Mouse (Mus musculus) ovary, adult 18-20 months (tissue): Measurements from ENCODE around the gene Mpp2.

Experiments
- DNase-seq: peaks from one replicate; pipeline ENCODE4 v3.0.0; 2022; ENCODE audit warnings: low spot score, mixed read lengths

The Mpp2 gene

DNA sequence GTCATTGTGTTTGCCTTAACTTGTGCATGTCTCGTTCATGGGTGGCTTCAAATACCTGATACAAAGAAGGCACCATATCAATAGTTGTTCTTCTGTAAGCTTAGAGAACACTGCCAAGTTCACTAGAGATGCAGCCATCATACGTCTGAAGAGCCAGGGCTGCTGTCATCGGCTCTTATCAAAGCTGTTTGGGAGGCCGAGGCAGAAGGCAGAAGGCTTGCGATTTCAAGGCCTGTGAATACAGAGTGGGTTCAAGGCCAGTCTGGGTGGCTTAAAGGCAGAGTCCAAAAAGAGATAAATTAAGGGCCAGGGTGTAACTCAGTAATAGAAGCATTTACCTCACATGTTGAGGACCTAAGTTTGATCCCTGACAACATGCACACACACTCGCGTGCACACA, 52.0 kb downstream of the Mpp2 start:
- peak; percentile 47 for DNase-seq

DNA sequence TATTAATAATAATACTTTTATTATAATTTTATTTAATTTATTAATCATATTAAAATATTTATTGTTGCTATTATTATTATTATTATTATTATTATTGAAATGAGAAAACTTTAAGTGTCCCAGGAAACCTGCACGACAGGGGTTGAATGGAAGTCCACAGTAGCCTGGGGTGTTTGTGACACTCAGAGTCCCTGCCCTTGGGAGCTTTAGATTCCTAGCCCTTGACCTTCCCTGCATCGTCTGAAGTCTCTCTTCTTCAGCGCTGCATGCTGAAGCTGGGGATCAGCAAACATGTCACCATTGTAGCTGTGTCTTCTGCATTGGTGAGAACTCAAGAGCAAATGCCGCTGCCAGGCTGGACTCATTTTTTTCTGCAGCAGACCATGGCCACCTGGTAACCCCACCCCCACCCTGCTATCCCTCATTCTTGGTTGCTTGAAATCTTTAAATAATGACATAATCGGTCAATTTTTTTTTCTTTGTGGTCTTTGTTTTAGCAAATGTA, 52.8 kb downstream of the Mpp2 start:
- no peak for DNase-seq

DNA sequence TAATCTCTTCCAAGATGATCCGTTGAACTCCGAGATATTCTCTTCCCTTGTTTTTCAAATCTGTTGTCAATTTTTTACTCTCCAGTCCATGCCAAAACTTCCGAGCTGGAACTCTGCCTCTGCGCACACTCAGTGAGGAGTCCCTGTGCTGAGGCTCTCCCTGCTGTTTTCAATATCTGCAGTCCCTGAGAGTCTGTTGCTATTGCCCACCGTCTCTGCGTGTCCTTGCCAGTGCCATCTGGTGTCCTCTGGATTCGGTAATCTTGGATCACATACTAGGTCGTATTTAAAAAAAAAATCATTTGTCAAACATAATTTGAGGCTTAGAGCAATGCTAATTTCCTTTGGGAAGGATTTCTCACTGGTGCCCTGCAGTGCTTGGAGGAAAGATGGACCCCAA, 53.4 kb downstream of the Mpp2 start:
- peak; percentile 50 for DNase-seq

DNA sequence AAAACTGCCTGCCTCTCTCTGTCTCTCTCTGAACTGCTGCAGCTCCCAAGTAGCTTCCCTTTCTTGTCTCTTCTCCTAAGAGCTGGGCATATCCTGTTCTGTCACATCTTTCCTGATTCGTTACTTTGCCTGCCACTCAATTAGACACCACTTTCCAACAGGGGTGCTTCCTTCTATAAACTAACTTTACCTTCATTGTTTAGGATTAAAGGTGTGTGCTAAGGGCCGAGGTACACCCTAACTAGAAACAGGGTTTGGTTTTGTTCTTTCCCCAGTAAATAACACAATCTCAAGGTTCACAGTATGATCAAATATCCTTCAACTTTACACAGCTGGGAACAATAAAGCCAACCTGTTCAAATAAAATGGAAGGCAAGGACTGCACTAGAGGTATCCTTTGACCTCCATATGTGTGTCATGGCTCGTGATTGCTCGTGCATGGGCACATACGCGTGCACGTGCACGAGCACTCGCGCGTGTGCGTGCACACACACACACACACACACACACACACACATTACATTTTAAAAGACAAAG, 55.2 kb downstream of the Mpp2 start:
- no peak for DNase-seq

DNA sequence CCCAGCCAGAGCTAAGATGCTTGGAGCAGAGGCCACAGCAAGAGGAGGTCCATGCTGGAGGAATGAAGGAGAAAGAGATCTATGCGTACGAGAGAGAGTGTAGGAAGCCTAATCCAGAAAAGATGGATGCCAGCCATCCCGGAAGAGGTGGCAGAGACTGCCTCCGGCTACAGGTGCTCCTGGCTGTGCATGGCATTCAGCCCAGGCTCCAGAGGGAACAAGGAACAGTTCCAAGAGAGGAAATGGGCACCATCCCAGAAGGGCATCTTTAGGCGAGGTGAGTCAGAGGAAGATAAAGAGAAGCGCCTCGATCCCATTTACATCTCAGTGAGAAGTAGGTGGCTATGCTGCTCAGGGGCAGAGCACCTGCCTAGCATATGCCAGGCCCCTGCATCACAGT, 57.2 kb downstream of the Mpp2 start:
- DNase-seq: no peak

DNA sequence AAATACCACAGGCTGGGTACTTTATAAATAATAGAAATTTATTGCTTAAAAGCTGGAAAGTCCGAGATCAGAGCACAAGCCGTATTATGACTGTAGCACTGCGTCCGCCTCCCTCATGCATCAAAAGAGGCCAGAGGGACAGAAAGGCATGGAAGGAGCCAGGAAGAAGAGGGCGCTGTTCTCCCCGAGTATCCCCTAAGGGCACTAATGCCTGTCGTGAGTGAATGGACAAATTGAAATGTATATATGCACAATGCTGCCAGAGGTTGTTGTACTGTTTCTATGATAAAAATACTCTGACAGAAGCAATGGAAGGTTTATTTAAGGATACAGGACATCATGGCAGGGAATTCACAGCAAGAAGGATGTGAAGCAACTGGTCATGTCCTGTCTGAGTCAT, 58.3 kb downstream of the Mpp2 start:
- no peak for DNase-seq

DNA sequence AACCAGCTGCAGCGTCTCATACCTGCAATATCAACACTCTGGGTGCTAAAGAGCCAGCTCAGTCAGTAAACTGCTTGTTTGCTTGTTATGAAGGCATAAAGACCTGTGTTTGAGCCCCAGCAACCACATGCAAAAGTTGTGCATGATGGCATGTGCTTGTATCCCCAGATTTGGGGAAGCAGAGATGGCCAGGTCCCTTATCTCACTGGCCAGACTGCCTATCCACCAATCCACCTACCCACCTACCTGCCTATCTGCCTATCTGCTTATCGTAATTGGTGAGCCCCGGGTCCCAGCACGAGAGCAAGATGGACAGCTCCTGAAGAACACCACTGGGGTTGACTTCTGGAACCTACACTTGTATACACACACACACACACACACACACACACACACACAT, 59.0 kb downstream of the Mpp2 start:
- no peak for DNase-seq

DNA sequence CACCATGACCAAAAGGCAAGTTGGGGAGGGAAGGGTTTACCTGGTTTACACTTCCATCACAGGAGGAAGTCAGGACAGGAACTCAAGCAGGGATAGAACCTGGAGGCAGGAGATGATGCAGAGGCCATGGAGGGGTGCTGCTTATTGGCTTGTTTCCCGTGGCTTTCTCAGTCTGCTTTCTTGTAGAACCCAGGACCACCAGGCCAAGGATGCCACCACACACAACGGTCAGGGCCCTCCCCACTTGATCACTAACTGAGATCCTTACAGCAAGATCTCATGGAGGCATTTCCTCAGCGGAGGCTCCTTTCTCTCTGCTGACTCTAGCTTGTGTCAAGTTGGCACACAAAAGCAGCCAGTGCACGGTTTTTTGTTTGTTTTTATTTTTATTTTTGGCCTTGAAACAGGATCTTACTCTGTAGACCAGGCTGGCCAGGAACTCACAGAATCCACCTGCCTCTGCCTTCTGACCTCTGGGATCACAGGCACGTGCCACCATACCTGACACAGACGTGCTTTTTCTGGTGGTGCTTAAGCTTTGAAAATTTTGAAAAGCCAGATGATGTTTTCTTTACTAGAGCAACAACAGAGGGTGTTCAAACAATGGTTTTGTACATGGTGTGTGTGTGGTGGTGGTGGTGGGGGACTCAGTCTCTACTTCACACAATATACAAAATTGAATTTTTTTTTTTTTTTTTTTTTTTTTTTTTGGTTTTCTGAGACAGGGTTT, 60.1 kb downstream of the Mpp2 start, which contains the start of gene Mpp3:
Mpp3 (minus strand) TSS at position 375 of the 730 bp plus-strand sequence.
- no peak for DNase-seq

DNA sequence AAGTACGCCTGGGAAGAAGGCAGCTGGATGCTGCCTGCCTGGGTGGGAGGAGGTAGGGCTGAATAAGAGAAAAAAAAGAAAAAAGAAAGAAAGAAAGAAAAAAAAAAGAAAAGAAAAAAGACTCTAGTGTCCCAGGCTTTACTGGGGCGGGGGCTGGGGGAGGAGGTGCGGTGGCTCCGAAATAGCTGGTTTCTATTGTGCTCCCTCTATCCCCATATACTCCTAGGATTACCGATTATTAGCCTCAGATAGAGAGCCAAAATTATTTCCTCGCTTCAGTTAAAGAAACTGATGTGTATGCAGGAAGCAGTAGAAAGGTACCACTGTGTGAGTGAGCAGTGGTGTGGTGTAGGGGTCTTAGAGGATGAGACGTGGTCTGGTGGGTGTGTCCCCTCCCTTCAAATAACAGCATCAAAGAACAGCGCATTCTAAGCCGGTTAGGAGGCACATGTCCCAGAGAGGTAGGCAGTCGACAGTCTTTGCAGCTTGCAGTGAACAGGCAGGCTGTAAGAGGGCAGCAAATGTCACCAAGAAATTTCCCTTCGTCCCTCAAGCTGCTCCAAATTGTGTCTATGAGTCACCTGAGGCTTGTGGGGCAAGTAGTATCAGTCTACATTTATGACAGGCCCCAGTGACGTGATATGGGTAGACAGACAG, 60.8 kb downstream of the Mpp2 start:
- no peak for DNase-seq

DNA sequence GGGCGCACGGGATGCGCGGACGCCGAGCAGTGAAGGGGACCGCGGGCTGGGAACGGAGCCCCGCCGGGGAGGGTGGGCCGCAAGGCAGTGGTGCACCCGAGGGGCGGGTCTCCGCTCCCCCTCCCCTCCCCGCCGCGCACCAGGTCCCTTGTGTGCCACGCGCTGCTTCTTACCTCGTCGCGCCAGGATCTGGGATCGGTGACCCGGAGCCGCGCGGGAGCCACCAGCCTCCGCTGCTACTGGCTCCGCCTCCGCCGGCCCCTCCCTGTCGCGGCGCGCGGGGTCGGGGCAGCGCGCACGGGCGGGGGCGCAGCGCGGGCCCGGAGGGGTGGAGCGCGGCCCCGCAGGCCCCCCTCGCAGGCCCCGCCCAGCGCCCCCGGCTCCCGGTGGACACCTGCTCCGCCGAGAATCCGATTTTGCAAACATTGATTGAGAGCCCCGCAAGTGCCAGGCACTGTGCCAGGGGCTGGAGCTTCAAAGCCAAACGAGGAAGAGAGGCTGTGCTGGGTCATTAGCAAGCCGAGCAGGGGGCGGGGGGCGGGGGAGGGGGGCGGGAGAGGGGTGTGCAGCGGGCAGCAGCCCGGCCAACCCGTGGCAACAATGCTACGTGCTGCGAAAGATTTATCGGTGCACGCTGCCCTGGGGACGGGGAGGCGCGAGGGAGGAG, 61.5 kb downstream of the Mpp2 start:
- DNase-seq: peak; percentile 77

DNA sequence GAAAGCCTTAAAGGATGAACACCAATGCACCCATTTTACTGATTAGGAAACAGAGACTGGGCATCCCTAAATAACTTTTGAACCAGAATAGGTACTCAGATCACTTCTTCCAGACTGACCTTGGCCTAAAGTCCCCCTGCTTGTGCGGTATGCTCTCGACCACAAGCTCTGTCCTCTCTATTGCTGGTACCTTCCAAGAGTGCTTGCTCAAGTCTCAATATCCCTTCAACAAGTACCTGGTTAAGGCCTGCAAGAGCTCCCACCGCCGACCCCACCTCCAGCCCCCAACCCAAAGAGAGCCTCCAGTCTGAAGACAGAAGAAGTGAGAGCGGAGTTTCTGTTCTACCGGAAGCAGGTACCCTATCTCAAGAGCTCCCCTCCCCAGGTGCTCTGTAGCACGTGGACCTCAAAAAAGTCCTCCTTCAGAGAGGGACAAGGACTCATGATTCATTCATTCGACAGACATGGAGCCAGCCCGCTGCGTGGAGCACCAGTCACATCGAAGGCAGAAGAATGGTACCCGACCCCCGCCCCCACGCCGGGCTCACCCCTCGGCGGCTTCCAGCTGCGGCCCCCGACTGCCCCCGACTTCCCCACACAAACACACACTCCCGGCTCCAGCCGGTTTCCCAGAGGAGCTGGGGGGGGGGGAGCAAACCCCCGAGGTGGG, 62.2 kb downstream of the Mpp2 start:
- DNase-seq: no peak

DNA sequence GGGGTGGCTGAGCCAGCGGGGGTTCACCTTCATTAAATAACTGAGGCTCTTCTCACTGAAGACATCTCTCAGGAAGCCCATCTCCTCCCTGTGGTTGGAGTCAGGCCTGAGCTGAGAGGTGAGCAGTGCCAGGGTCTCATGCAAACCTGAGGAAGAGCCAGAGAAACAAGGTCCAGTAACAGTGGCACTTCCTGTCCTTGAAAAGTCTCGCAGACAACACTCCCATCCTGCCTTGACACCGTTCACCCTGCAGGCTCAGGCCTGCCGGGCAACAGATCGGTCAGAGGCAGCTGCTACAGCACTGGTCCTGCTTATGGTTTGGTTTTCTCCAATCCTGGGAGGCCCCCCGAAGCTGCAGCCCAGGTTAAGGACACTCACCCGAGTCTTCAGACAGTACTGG, 63.0 kb downstream of the Mpp2 start:
- DNase-seq: no peak

DNA sequence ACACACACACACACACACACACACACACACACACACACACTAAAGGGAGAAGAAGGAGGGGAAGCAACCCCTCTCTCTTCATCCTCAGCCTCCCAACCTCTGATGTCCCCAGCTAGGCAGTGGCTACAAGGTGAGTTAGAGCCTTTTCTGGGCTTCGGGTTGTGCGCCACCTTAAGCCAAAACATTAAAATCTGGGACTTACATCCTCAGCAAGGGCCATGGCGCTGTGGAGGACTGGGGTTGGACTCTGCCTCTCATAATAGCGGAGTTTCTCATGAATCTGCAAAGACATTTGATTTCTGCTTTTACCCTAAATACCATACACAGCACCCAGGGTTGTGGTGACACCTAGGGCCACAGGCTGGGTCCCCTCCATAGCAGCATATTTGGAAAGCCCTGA, 63.4 kb downstream of the Mpp2 start:
- no peak for DNase-seq

DNA sequence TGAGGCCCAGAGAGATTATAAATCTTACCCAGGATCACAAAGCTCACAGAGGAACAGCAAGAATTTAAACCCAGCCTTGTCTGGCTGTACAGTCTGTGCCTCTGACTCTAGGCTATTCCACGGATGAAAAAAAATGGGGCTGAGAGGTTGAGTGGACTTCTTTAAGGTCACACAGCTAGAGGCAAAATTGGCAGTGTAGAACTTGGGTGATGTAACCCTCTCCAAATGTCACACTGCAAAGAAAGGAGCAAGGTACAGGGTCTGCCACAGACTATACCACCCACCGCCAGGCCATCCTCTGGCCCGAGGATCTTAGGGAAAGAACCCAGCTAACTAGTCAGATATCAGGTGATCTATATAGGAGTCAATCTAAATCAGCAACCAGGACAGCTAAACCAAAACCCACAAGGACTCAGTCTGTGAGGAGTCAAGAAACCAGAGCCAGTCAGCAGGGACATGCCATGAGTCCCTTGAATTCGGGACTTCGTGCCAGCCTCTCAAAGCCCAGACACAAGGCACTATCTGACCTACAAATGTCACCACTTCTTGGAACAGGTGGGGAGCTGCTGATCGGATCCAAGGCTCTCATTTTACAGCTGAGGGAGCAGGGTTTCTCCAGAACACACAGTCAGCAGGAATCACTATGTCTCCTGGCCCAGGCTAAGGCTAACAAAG, 64.1 kb downstream of the Mpp2 start:
- no peak for DNase-seq

DNA sequence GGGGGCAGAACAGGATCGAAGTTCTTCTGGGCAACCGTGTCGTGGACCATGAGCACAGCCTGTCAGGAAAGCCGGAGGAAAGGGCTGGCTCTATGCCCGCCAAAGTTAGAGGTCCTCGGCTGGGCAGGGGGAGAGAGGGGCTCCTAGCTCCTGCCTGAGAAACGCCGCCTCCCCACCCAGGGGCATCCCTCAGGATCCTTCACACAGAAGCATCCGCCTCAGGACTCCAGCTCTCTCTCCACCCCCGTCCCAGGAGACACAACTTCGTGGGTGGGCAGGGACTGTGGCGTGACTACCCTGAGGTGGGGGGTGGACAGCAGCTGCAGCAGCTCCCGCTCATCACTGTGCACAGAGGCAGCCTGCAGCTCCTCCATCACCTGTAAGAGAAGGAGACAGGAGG, 64.9 kb downstream of the Mpp2 start:
- no peak for DNase-seq

DNA sequence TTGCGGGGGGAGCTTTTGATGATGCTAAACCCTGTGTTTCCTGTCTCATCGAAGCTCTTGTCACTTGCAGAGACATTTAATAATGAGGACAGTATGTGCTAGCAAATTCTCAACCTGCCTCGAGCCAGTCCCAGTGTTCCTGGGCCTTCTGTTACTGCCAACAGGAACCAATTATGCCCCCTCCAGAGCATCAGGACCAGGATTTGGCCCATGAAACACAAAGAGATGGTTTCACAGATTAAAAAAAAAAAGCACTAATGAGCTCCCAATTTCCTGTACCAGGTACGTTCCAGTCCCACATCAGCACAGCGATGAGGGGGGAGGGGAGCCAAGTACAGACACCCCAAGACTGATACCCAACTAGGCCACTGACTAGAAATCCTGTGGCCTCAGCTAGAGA, 67.1 kb downstream of the Mpp2 start:
- DNase-seq: no peak

DNA sequence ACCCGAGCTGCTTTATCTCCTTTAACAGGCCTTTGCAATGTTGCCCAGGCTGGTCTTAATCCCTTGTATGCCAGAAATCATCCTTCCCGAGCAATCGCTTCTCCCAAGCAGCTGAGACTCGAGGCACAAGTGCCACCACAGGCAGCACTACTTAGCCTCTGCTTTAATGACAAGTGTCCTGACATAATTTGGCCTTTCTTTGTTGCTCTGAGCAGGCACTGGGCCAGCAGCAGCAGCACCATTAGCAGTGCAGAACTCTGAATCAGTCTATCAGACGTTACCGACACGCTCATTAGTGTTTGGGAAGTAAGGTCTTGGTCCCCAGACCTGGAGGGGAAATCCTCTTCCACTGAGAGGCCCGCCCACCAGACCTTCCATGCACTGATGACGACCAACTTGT, 68.6 kb downstream of the Mpp2 start:
- DNase-seq: no peak

DNA sequence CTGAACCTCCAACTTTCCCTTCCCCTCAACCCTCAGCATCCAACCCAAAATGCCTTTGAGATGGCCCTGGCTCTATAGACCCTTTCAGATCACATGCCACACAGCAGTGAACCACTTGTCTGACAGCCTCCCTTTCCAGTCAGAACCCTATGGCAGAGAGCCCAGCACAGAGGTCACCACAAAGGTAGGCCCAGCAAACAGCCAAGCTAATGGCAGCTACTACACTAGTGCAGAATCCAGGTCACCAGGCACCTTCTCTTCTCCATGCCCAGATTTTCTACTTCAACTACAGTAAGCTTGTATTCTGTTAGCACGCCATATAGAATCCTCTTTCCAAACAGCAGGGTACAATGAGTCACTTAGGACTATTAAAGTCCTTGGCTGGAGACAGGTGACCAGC, 72.2 kb downstream of the Mpp2 start:
- no peak for DNase-seq

DNA sequence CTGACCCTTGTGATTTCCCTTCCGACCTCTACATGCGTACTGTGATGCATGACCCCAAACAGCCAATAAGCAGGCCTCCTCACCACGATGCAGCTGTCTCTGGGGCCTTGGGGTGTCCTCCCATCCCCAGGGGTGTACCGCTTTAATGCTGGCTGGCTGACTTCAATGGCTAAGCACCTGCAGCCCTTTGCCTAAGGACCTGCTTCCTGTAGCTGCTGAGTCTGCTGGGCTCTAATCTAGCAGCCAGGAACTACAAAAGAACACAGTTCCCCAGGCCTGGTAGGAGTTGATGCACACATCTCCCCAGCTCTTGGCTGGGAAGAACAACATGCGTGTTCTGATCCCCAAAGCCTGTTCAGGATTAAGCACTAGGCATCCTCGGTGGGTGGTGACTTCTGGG, 72.8 kb downstream of the Mpp2 start:
- DNase-seq: no peak

DNA sequence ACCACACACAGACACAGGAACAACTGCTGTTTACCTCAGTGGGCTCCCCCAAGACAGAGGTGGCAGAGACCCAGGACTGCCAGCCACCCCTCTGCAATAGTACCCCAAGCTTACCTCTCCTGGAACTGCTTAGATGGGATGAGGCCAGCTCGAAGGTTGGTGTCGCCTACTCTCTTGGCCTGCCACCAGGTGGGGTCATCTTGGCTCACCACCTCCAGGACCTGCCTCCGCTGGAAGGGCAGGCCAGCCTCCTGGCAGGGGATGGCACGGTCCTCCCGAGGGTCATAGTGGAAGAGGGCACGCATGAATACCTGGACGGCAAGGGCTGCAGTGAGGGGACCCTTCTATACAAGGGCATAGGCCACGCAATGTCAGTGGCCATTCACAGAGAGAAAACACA, 75.1 kb downstream of the Mpp2 start:
- no peak for DNase-seq

DNA sequence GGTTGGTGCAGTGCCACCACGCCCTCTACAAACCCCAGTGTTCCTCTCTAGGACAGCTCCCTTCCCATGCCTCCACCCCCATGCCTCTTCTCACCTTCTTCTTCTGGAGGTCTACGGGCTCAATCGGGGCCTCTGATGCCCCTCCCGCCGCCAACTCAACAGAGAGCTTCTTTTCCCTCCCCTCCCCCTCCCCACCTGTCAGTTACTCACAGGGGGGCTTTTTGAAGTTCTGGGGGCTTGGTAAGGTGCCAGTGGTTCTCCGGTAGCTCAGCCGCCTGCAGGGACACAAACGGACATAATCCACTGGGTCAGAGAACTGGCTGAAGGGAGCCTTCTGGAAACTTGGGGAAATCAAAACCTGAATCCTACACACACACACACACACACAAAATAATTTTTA, 76.8 kb downstream of the Mpp2 start:
- DNase-seq: no peak

DNA sequence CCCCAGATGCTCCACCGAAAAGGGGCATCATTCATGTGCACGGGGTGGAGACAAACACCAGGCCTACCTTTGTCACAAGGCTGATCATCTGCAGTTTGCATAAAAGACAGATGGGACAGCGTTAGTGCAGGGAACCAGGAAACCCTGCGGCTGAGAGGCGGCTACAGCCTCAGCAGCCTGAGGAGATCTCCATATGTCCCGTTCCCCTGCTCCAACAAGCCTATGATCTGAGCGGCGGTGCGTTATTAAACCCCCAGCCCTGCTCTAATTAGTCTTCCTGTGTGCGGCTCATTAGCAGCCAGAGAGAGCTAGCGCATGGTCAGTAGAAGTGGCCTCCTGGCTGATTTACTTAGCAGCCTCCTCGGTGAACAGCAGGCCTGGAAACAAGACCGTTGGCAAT, 78.2 kb downstream of the Mpp2 start:
- DNase-seq: no peak
